Mouse (Mus musculus) intestine, postnatal 0 days (tissue): Measurements from ENCODE around the gene Dnm3. TPM values are rescaled to one million over a fixed set of nuclear protein-coding genes. Genes with fewer than 3 reads are reported as not detected.
A peak's percentile ranks its signal among the peaks of the same experiment; 100 is the strongest.

Experiments used
- ATAC-seq: fragments of 200-750 bp; cut with Nextera tagmentation; 2 replicates; pipeline ENCODE4 v1.8.0; 2017; ENCODE audit warnings: mild to moderate bottlenecking, moderate TSS enrichment, moderate library complexity
- H3K27ac ChIP-seq: fragments of 300-500 bp; sonication (generic); 2 replicates; pipeline ENCODE4 v1.5.1; 2014; ENCODE audit warnings: mild to moderate bottlenecking, low read depth, low read length, moderate library complexity
- H3K27me3 ChIP-seq: fragments of 300-500 bp; sonication (generic); replicated peaks from 2 replicates; pipeline ENCODE4 v1.6.1; 2014; ENCODE audit warnings: low read length, mixed read lengths; ENCODE audit not compliant: control insufficient read depth, insufficient read depth
- H3K36me3 ChIP-seq: fragments of 300-500 bp; sonication (generic); 2 replicates; pipeline ENCODE4 v1.6.1; 2014; ENCODE audit warnings: mild to moderate bottlenecking, moderate library complexity; ENCODE audit not compliant: control insufficient read depth, insufficient read depth
- H3K4me1 ChIP-seq: fragments of 300-500 bp; sonication (generic); replicated peaks from 2 replicates; pipeline ENCODE4 v1.6.1; 2014; ENCODE audit warnings: antibody characterized with exemption, low read length, mixed read lengths; ENCODE audit not compliant: control insufficient read depth, insufficient read depth
- H3K4me2 ChIP-seq: fragments of 300-500 bp; sonication (generic); replicated peaks from 2 replicates; pipeline ENCODE4 v1.6.1; 2014; ENCODE audit warnings: low read depth, mild to moderate bottlenecking, moderate library complexity
- H3K4me3 ChIP-seq: fragments of 300-500 bp; sonication (generic); 2 replicates; pipeline ENCODE4 v1.5.1; 2014; ENCODE audit warnings: low read depth, low read length
- H3K9ac ChIP-seq: fragments of 300-500 bp; sonication (generic); 2 replicates; pipeline ENCODE4 v1.6.1; 2014; ENCODE audit warnings: mild to moderate bottlenecking, low read depth, low read length
- H3K9me3 ChIP-seq: fragments of 300-500 bp; sonication (generic); 2 replicates; pipeline ENCODE4 v1.6.1; 2016; ENCODE audit warnings: mixed run types; ENCODE audit not compliant: control insufficient read depth
- CTCF ChIP-seq: sonication (generic); IDR thresholded peaks from 2 replicates; pipeline ENCODE4 v1.5.1; 2016; ENCODE audit warnings: low read depth, mild to moderate bottlenecking, control low read depth, antibody characterized with exemption, moderate library complexity
- WGBS: fragments of 180-500 bp; shearing (Covaris S2); extraction: QIAGEN DNeasy Blood & Tissue Kit; methylation state at CpG from one replicate; pipeline ENCODE4 v1.1.7; 2014; 5-methylcytosine and 5-hydroxymethylcytosine counted together
- polyA plus RNA-seq: library from polyadenylated mRNA; unstranded; fragments of >200 nt; fragmentation: Nextera tagmentation; extraction: Ambion mirVana; gene quantifications from 2 replicates; pipeline ENCODE4 v1.2.1, GENCODE M21; 2015

Dnm3 gene
- polyA plus RNA-seq, 1 experiment from 2014 or later, result 5.6 TPM

DNA sequence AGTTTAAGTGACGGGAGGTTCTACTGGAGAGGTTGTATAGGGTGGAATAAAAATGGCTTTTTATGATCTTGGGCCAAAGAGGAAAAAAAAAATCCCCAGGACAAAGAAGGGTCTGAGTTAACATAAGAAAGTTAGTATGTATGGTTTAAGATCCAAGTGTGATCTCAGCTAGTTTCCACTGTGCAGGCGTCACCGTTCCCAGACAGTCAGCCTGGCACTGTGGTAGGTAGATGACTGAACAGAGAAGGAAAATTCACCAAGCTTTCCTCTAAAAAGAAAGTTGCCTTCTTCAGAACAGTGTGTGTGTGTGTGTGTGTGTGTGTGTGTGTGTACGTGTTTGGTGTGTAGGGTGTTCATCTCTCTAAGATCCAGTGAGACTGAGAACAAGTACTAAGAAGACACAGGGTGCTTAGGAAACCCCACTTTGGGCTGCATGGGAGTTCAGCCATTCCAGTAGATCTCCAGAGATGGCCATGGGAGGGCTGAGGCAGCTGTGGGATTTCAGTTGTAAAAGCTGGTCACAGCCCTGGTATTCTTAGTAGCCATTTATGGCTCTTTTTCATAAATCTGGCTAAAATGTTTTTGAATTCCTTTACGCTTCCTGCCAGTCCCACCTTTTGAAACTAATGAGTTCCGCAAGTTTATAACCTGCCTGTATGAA, 441.9 kb downstream of the Dnm3 start:
- Histone ChIP-seq H3K4me2 (0 out of 2 replicates have a peak overlapping the region, but pooled peaks have one; percentile 27), H3K27ac (no peak overlapping the region), H3K9me3 (no peaks in the 10 kb centered on the region), H3K4me3 (no peak overlapping the region), H3K36me3 (no peaks in the 10 kb centered on the region), H3K4me1 (peaks cover 18% of the 10 kb centered on the region), H3K27me3 (no peaks in the 10 kb centered on the region), H3K9ac (no peak overlapping the region)
- 65% methylated on average over 6 of the region's 6 CpGs for WGBS
- no peak for ATAC-seq
- TF ChIP-seq CTCF, result no peak

DNA sequence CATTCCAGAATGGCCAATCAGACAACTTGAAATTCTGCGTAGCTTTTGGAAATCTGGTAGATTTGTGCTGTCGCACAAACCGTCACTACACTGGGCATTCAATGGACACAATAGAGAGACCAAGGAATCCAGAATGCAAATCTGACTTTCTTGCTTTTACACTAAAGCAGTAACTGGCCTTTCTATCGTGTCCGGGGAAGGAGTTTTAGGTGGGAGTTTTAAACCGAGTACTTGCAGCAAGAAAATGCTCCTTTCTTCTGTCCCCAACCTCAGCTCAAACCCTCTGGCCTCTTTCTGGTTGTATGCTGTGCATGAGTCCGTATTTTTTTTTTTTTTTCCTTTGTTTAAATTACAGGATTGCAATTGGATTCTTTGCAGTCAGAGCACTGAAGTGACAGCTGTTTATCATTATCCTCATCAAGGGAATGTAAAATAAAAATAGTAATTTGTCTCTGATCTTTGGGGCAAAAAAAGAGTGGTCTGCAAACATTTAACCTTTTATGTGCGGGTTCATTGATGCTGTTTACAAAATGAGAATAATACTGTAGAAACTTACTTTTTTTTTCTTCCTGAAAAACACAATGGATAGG, 454.1 kb downstream of the Dnm3 start:
- no peak overlapping the region for H3K27ac ChIP-seq
- no peak overlapping the region for H3K4me2 ChIP-seq
- H3K4me1 ChIP-seq, result no peaks in the 10 kb centered on the region
- no peak overlapping the region for H3K9ac ChIP-seq
- H3K36me3 ChIP-seq, result no peaks in the 10 kb centered on the region
- H3K4me3 ChIP-seq, result no peak overlapping the region
- H3K27me3 ChIP-seq, result no peaks in the 10 kb centered on the region
- no peak for TF ChIP-seq CTCF
- H3K9me3 ChIP-seq, result no peaks in the 10 kb centered on the region
- 64% methylated on average over 8 of the region's 8 CpGs for WGBS
- no peak for ATAC-seq

DNA sequence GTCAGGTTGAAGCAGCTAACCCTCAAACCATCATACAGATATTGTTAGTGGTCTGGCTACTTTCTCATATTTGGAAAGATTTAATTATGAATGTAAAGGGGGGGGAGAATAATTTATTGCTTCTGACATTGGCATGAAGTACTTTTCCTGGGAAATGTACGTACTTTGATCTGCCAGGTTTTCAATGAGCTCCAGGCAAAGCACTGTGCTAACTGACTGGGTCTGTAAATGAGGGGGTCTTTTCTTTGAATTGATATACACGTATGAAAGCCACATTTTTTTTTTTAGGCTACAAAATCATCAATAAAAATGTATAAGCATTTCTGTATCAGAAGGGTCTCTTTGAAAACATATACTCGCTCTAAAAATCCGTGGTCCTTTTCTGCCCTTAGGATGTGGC, 457.1 kb downstream of the Dnm3 start:
- TF ChIP-seq CTCF, result no peak
- no peak for ATAC-seq
- no peak overlapping the region for H3K27ac ChIP-seq

DNA sequence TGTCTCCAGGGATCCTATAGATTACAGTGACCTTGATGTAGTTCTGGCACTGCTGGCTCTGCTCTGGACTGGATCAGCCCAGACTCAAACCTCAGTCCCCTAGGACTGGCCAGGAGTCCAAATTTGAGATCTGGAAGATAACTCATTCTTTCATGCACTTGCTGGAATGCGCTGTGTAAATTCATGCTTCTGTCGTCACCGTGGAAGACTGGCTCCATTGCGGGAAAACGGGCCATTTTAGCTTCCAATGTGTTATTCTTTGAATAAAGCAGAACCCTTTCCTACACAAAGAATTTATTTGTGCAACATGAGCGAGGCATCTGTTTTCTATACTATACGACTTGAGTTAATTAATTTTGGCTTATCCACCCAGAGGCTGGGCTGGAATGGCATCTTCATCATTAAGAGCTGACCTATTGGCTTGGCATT, 457.5 kb downstream of the Dnm3 start:
- Histone ChIP-seq H3K27me3 (no peaks in the 10 kb centered on the region), H3K4me2 (no peak overlapping the region), H3K9me3 (no peaks in the 10 kb centered on the region), H3K36me3 (no peaks in the 10 kb centered on the region), H3K4me3 (no peak overlapping the region), H3K27ac (no peak overlapping the region), H3K4me1 (no peaks in the 10 kb centered on the region), H3K9ac (no peak overlapping the region)
- TF ChIP-seq CTCF, result no peak
- 69% methylated on average over 7 of the region's 7 CpGs for WGBS
- ATAC-seq, result no peak

More for the DNA sequence above, 457.1 kb downstream of the Dnm3 start:
- WGBS, result 71% methylated on average over 4 of the region's 4 CpGs
- H3K9ac ChIP-seq, result no peak overlapping the region
- H3K4me3 ChIP-seq, result no peak overlapping the region
- H3K4me2 ChIP-seq, result no peak overlapping the region
- no peaks in the 10 kb centered on the region for H3K9me3 ChIP-seq
- no peaks in the 10 kb centered on the region for H3K4me1 ChIP-seq
- no peaks in the 10 kb centered on the region for H3K36me3 ChIP-seq
- no peaks in the 10 kb centered on the region for H3K27me3 ChIP-seq

DNA sequence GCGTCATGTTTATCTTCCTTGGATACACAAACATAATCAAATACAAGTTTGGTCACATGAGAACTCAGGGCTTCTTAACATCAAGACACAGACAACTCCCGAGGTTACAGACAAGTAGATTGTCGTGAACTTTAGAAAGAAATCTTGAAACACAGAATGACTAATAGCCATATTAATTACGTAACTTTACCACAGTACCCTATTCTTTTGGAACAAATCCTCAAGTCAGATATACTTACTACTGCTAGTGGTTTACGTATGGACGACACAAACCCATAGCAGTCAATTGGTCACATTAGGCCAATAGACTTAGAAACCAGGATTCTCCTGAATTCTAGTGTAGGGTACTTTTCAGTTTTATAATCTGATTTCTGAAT, 459.2 kb downstream of the Dnm3 start:
- WGBS, result 65% methylated on average over 6 of the region's 6 CpGs
- Histone ChIP-seq H3K36me3 (no peaks in the 10 kb centered on the region), H3K27ac (no peak overlapping the region), H3K4me1 (no peaks in the 10 kb centered on the region), H3K4me2 (0 out of 2 replicates have a peak overlapping the region, but pooled peaks have one; percentile 6), H3K4me3 (no peak overlapping the region), H3K9me3 (no peaks in the 10 kb centered on the region), H3K9ac (no peak overlapping the region), H3K27me3 (no peaks in the 10 kb centered on the region)
- no peak for TF ChIP-seq CTCF
- no peak for ATAC-seq

DNA sequence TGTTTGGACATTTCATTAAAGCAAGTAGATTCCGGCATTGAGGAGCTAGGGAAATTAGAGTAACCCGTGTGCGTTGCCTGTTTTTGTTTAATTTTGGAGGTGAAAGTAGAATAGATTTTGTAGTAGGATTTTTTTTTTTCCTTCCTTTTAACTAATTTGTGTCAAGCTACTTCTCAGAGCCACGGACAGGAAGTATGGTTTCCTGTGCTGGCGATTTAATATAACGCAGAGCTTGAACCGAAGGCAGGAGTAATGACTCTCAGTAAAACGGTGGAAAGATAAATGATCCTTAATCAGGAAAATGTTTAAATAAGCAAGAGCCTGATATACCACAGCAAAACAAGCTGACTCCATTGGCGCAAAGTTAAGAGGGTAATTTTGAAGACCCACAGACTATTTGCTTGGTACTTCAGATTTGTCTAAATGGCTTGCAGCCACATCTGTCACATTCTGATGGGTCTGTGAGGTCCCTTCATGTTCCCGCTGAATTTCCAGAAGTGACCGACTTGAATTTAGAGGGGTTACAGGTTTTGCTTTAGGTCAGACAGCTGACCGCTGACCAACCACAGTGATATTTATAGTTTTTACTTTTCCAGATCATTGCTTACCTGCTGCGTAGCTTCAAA, 459.7 kb downstream of the Dnm3 start:
- no peak for TF ChIP-seq CTCF
- no peak overlapping the region for H3K4me3 ChIP-seq
- no peaks in the 10 kb centered on the region for H3K9me3 ChIP-seq
- no peak for ATAC-seq
- H3K27me3 ChIP-seq, result no peaks in the 10 kb centered on the region
- H3K36me3 ChIP-seq, result no peaks in the 10 kb centered on the region
- 0 out of 2 replicates have a peak overlapping the region, but pooled peaks have one; percentile 6 for H3K4me2 ChIP-seq
- H3K4me1 ChIP-seq, result no peaks in the 10 kb centered on the region
- H3K9ac ChIP-seq, result no peak overlapping the region
- WGBS, result 55% methylated on average over 13 of the region's 13 CpGs
- no peak overlapping the region; the same call in 1 of the 2 replicates for H3K27ac ChIP-seq
